Mouse (Mus musculus) liver, postnatal 0 days (tissue): ENCODE data around the gene Xylt2.

Experiments used
- CTCF ChIP-seq: sonication (generic); IDR thresholded peaks from 2 replicates; pipeline ENCODE4 v1.5.1; 2016; ENCODE audit warnings: antibody characterized with exemption, low read depth
- EP300 ChIP-seq: IDR thresholded peaks from 2 replicates; pipeline ENCODE4 v1.6.1; 2016; ENCODE audit warnings: antibody characterized with exemption, low read depth, mild to moderate bottlenecking

GRCm38 (mm10) chr11:94695508-94695907 is 18.2 kb upstream of the Xylt2 start:
- TF ChIP-seq CTCF (no peak), EP300 (no peak)
